Mouse (Mus musculus): ENCODE measurements around the gene Fam214a. TPM values are rescaled to one million over a fixed set of nuclear protein-coding genes. Genes with fewer than 3 reads are reported as not detected.
"Not testable (repeated sequence)": the region's sequence is repeated elsewhere in the genome, so short reads cannot be mapped to it uniquely, and the experiment has no call there.

Gene Fam214a
- polyA plus RNA-seq, 1 experiment from 2014 or later, result 10.4 TPM

- no peak for ATAC-seq (ENCODE audit: low FRiP score, low TSS enrichment)
- Histone ChIP-seq H3K27me3 (ENCODE audit: control insufficient read depth, insufficient read depth, low read length) (no peaks in the 10 kb centered on the region), H3K36me3 (ENCODE audit: control insufficient read depth, insufficient read depth, low read length) (no peaks in the 10 kb centered on the region), H3K4me1 (ENCODE audit: control insufficient read depth, insufficient read depth, low read length) (no peaks in the 10 kb centered on the region), H3K4me2 (replicated peaks; ENCODE audit: low read depth, low read length) (no peak overlapping the region), H3K9me3 (ENCODE audit: control insufficient read depth, low read length) (no peaks in the 10 kb centered on the region), H3K9ac (ENCODE audit: low read depth, low read length) (no peak overlapping the region), H3K27ac (ENCODE audit: low read depth, low read length) (no peak overlapping the region), H3K4me3 (ENCODE audit: low read length) (no peak overlapping the region)
- WGBS, result 71% methylated on average over 3 of the region's 3 CpGs
These were observed 29.0 kb downstream of the Fam214a start for GRCm38 (mm10) chr9:74981663-74982111.

- H3K9me3 ChIP-seq (ENCODE audit: control insufficient read depth, low read length), result no peaks in the 10 kb centered on the region
- H3K27ac ChIP-seq (ENCODE audit: low read depth, low read length), result no peak overlapping the region
- no peaks in the 10 kb centered on the region for H3K36me3 ChIP-seq (ENCODE audit: control insufficient read depth, insufficient read depth, low read length)
- WGBS, result 81% methylated on average over 8 of the region's 8 CpGs
- H3K9ac ChIP-seq (ENCODE audit: low read depth, low read length), result no peak overlapping the region
- H3K4me1 ChIP-seq (ENCODE audit: control insufficient read depth, insufficient read depth, low read length), result no peaks in the 10 kb centered on the region
- H3K4me2 ChIP-seq (replicated peaks; ENCODE audit: low read depth, low read length), result no peak overlapping the region
- ATAC-seq (ENCODE audit: low FRiP score, low TSS enrichment), result no peak
- no peak overlapping the region for H3K4me3 ChIP-seq (ENCODE audit: low read length)
- H3K27me3 ChIP-seq (ENCODE audit: control insufficient read depth, insufficient read depth, low read length), result no peaks in the 10 kb centered on the region
These were observed 29.5 kb downstream of the Fam214a start for GRCm38 (mm10) chr9:74982193-74982592.

GRCm38 (mm10) chr9:74982722-74983121 lies 30.0 kb downstream of the Fam214a start:
- H3K9me3 ChIP-seq (ENCODE audit: control insufficient read depth, low read length); H3K27me3 ChIP-seq (ENCODE audit: control insufficient read depth, insufficient read depth, low read length); H3K36me3 ChIP-seq (ENCODE audit: control insufficient read depth, insufficient read depth, low read length); H3K4me3 ChIP-seq (ENCODE audit: low read length); H3K4me2 ChIP-seq (replicated peaks; ENCODE audit: low read depth, low read length); H3K9ac ChIP-seq (ENCODE audit: low read depth, low read length); ATAC-seq (ENCODE audit: low FRiP score, low TSS enrichment); H3K4me1 ChIP-seq (ENCODE audit: control insufficient read depth, insufficient read depth, low read length); H3K27ac ChIP-seq (ENCODE audit: low read depth, low read length): not testable (repeated sequence)
- WGBS, result 94% methylated on average over 1 of the region's 1 CpGs

GRCm38 (mm10) chr9:74985173-74985715 lies 32.6 kb downstream of the Fam214a start:
- ATAC-seq (ENCODE audit: low FRiP score, low TSS enrichment), result no peak
- Histone ChIP-seq H3K9me3 (ENCODE audit: control insufficient read depth, low read length) (no peaks in the 10 kb centered on the region), H3K36me3 (ENCODE audit: control insufficient read depth, insufficient read depth, low read length) (no peaks in the 10 kb centered on the region), H3K4me2 (replicated peaks; ENCODE audit: low read depth, low read length) (no peak overlapping the region), H3K4me1 (ENCODE audit: control insufficient read depth, insufficient read depth, low read length) (no peaks in the 10 kb centered on the region), H3K9ac (ENCODE audit: low read depth, low read length) (no peak overlapping the region), H3K4me3 (ENCODE audit: low read length) (no peak overlapping the region), H3K27me3 (ENCODE audit: control insufficient read depth, insufficient read depth, low read length) (no peaks in the 10 kb centered on the region), H3K27ac (ENCODE audit: low read depth, low read length) (no peak overlapping the region)
- WGBS, result 90% methylated on average over 14 of the region's 14 CpGs

GRCm38 (mm10) chr9:74985770-74986169 lies 33.1 kb downstream of the Fam214a start:
- no peaks in the 10 kb centered on the region for H3K36me3 ChIP-seq (ENCODE audit: control insufficient read depth, insufficient read depth, low read length)
- H3K9ac ChIP-seq (ENCODE audit: low read depth, low read length), result no peak overlapping the region
- WGBS, result 62% methylated on average over 2 of the region's 2 CpGs
- no peaks in the 10 kb centered on the region for H3K9me3 ChIP-seq (ENCODE audit: control insufficient read depth, low read length)
- H3K27me3 ChIP-seq (ENCODE audit: control insufficient read depth, insufficient read depth, low read length), result no peaks in the 10 kb centered on the region
- no peak overlapping the region for H3K4me3 ChIP-seq (ENCODE audit: low read length)
- no peak overlapping the region for H3K27ac ChIP-seq (ENCODE audit: low read depth, low read length)
- no peak for ATAC-seq (ENCODE audit: low FRiP score, low TSS enrichment)
- no peak overlapping the region for H3K4me2 ChIP-seq (replicated peaks; ENCODE audit: low read depth, low read length)
- H3K4me1 ChIP-seq (ENCODE audit: control insufficient read depth, insufficient read depth, low read length), result no peaks in the 10 kb centered on the region

- Histone ChIP-seq H3K4me2 (replicated peaks; ENCODE audit: low read depth, low read length) (no peak overlapping the region), H3K27ac (ENCODE audit: low read depth, low read length) (no peak overlapping the region), H3K36me3 (ENCODE audit: control insufficient read depth, insufficient read depth, low read length) (no peaks in the 10 kb centered on the region), H3K27me3 (ENCODE audit: control insufficient read depth, insufficient read depth, low read length) (no peaks in the 10 kb centered on the region), H3K4me1 (ENCODE audit: control insufficient read depth, insufficient read depth, low read length) (no peaks in the 10 kb centered on the region), H3K9me3 (ENCODE audit: control insufficient read depth, low read length) (no peaks in the 10 kb centered on the region), H3K4me3 (ENCODE audit: low read length) (no peak overlapping the region), H3K9ac (ENCODE audit: low read depth, low read length) (no peak overlapping the region)
- WGBS, result 85% methylated on average over 7 of the region's 7 CpGs
- ATAC-seq (ENCODE audit: low FRiP score, low TSS enrichment), result no peak
These were observed 36.3 kb downstream of the Fam214a start for GRCm38 (mm10) chr9:74988893-74989460.

- H3K27me3 ChIP-seq (ENCODE audit: control insufficient read depth, insufficient read depth, low read length), result no peaks in the 10 kb centered on the region
- no peak overlapping the region for H3K4me2 ChIP-seq (replicated peaks; ENCODE audit: low read depth, low read length)
- H3K4me1 ChIP-seq (ENCODE audit: control insufficient read depth, insufficient read depth, low read length), result no peaks in the 10 kb centered on the region
- no peak overlapping the region for H3K4me3 ChIP-seq (ENCODE audit: low read length)
- H3K9me3 ChIP-seq (ENCODE audit: control insufficient read depth, low read length), result no peaks in the 10 kb centered on the region
- H3K36me3 ChIP-seq (ENCODE audit: control insufficient read depth, insufficient read depth, low read length), result no peaks in the 10 kb centered on the region
- no peak for ATAC-seq (ENCODE audit: low FRiP score, low TSS enrichment)
- no peak overlapping the region for H3K27ac ChIP-seq (ENCODE audit: low read depth, low read length)
- H3K9ac ChIP-seq (ENCODE audit: low read depth, low read length), result no peak overlapping the region
- 86% methylated on average over 2 of the region's 2 CpGs for WGBS
These were observed 37.3 kb downstream of the Fam214a start for GRCm38 (mm10) chr9:74989990-74990389.

GRCm38 (mm10) chr9:74994611-74995257 lies 42.0 kb downstream of the Fam214a start:
- ATAC-seq (ENCODE audit: low FRiP score, low TSS enrichment), result no peak
- H3K36me3 ChIP-seq (ENCODE audit: control insufficient read depth, insufficient read depth, low read length), result no peaks in the 10 kb centered on the region
- no peaks in the 10 kb centered on the region for H3K27me3 ChIP-seq (ENCODE audit: control insufficient read depth, insufficient read depth, low read length)
- no peak overlapping the region for H3K4me2 ChIP-seq (replicated peaks; ENCODE audit: low read depth, low read length)
- no peak overlapping the region for H3K27ac ChIP-seq (ENCODE audit: low read depth, low read length)
- 90% methylated on average over 10 of the region's 10 CpGs for WGBS
- H3K4me1 ChIP-seq (ENCODE audit: control insufficient read depth, insufficient read depth, low read length), result no peaks in the 10 kb centered on the region
- H3K9me3 ChIP-seq (ENCODE audit: control insufficient read depth, low read length), result no peaks in the 10 kb centered on the region
- H3K4me3 ChIP-seq (ENCODE audit: low read length), result no peak overlapping the region
- no peak overlapping the region for H3K9ac ChIP-seq (ENCODE audit: low read depth, low read length)

GRCm38 (mm10) chr9:74996349-74996748 lies 43.7 kb downstream of the Fam214a start:
- H3K36me3 ChIP-seq (ENCODE audit: control insufficient read depth, insufficient read depth, low read length), result no peaks in the 10 kb centered on the region
- no peak overlapping the region for H3K27ac ChIP-seq (ENCODE audit: low read depth, low read length)

More at GRCm38 (mm10) chr9:74996349-74996748, 43.7 kb downstream of the Fam214a start:
- no peak overlapping the region for H3K9ac ChIP-seq (ENCODE audit: low read depth, low read length)
- H3K4me2 ChIP-seq (replicated peaks; ENCODE audit: low read depth, low read length), result no peak overlapping the region
- H3K9me3 ChIP-seq (ENCODE audit: control insufficient read depth, low read length), result no peaks in the 10 kb centered on the region
- H3K4me1 ChIP-seq (ENCODE audit: control insufficient read depth, insufficient read depth, low read length), result no peaks in the 10 kb centered on the region
- no peak overlapping the region for H3K4me3 ChIP-seq (ENCODE audit: low read length)
- 61% methylated on average over 2 of the region's 2 CpGs for WGBS
- no peak for ATAC-seq (ENCODE audit: low FRiP score, low TSS enrichment)
- no peaks in the 10 kb centered on the region for H3K27me3 ChIP-seq (ENCODE audit: control insufficient read depth, insufficient read depth, low read length)

Measured in kidney, embryonic 14.5 days (tissue).